Mouse (Mus musculus) lung, postnatal 0 days (tissue): ENCODE results near the gene Glce. TPM values are rescaled to one million over a fixed set of nuclear protein-coding genes. Genes with fewer than 3 reads are reported as not detected.
A peak's percentile ranks its signal among the peaks of the same experiment; 100 is the strongest.

Experiments
- ATAC-seq: fragments of 200-750 bp; cut with Nextera tagmentation; 2 replicates; pipeline ENCODE4 v1.8.0; 2017; ENCODE audit warnings: moderate library complexity
- DNase-seq: peaks from one replicate; pipeline ENCODE4 v3.0.0-alpha.2; 2016; ENCODE audit warnings: low spot score
- H3K27ac ChIP-seq: fragments of 300-500 bp; sonication (generic); 2 replicates; pipeline ENCODE4 v1.5.1; 2014; ENCODE audit warnings: antibody characterized with exemption, mild to moderate bottlenecking, low read length, mixed read lengths
- H3K27me3 ChIP-seq: fragments of 300-500 bp; sonication (generic); replicated peaks from 2 replicates; pipeline ENCODE4 v1.6.1; 2014; ENCODE audit warnings: low read length, mixed read lengths; ENCODE audit not compliant: insufficient read depth
- H3K36me3 ChIP-seq: fragments of 300-500 bp; sonication (generic); 2 replicates; pipeline ENCODE4 v1.6.1; 2014; ENCODE audit warnings: low read length, mixed read lengths; ENCODE audit not compliant: insufficient read depth
- H3K4me1 ChIP-seq: fragments of 300-500 bp; sonication (generic); 2 replicates; pipeline ENCODE4 v1.6.1; 2014; ENCODE audit warnings: antibody characterized with exemption, low read depth, low read length, mixed read lengths; ENCODE audit not compliant: insufficient read depth
- H3K4me2 ChIP-seq: fragments of 300-500 bp; sonication (generic); replicated peaks from 2 replicates; pipeline ENCODE4 v1.6.1; 2014; ENCODE audit warnings: low read depth, mild to moderate bottlenecking, low read length, moderate library complexity, mixed read lengths
- H3K4me3 ChIP-seq: fragments of 300-500 bp; sonication (generic); 2 replicates; pipeline ENCODE4 v1.5.1; 2014; ENCODE audit warnings: low read depth, low read length
- H3K9ac ChIP-seq: fragments of 300-500 bp; sonication (generic); replicated peaks from 2 replicates; pipeline ENCODE4 v1.6.1; 2014; ENCODE audit warnings: low read depth, mild to moderate bottlenecking
- H3K9me3 ChIP-seq: fragments of 300-500 bp; sonication (generic); 2 replicates; pipeline ENCODE4 v1.6.1; 2016; ENCODE audit warnings: low read length, mixed read lengths
- CTCF ChIP-seq: IDR thresholded peaks from 2 replicates; pipeline ENCODE4 v1.5.1; 2016; ENCODE audit warnings: antibody characterized with exemption, mild to moderate bottlenecking
- EP300 ChIP-seq: IDR thresholded peaks from 2 replicates; pipeline ENCODE4 v1.6.1; 2016; ENCODE audit warnings: antibody characterized with exemption, mild to moderate bottlenecking, control low read depth
- WGBS: fragments of 180-500 bp; shearing (Covaris S2); extraction: QIAGEN DNeasy Blood & Tissue Kit; methylation state at CpG from one replicate; pipeline ENCODE4 v1.1.7; 2014; 5-methylcytosine and 5-hydroxymethylcytosine counted together
- polyA plus RNA-seq: library from polyadenylated mRNA; unstranded; fragments of >200 nt; fragmentation: Nextera tagmentation; extraction: Ambion mirVana; gene quantifications from 2 replicates; pipeline ENCODE4 v1.2.1, GENCODE M21; 2015

Glce gene
- polyA plus RNA-seq, 1 experiment from 2014 or later, result 9.6 TPM

DNA sequence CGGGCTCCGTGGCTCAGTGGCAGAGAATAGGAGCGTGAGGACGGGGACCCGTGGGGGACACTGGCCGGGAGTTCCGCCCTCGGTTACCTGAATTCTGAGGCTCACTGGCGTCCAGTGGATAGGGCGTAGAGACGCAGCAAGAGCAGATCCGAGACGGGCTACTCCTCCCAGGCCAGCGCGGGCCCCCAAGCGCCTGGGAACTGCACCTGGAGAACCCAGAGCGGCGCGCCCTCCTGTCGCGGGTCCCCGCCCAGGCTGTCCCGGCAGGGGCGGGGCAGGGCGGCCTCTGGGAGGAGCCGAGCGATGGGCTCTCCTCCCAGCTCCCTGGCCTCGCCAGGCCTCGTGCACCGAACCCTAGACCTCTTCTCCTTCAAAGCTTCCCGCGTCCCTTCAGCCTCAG lies 95.9 kb downstream of the Glce start, which contains the start of gene Paqr5:
Gene Paqr5 (minus strand): TSS at position 257 of the 400 bp plus-strand sequence.
- Histone ChIP-seq H3K27me3 (no peaks in the 10 kb centered on the region; the same call in 1 of the 2 replicates), H3K27ac (no peak within 1 kb of the TSS), H3K4me2 (peak within 1 kb of the TSS; percentile 83), H3K9me3 (no peaks in the 10 kb centered on the region), H3K4me3 (peak within 1 kb of the TSS; percentile 45), H3K36me3 (no peaks in the 10 kb centered on the region), H3K4me1 (no peaks in the 10 kb centered on the region), H3K9ac (0 out of 2 replicates have a peak within 1 kb of the TSS, but pooled peaks have one; percentile 29)
- ATAC-seq (peak; percentile 95), DNase-seq (peak; percentile 70)
- TF ChIP-seq EP300 (no peak), CTCF (no peak)
- WGBS, result under 1% methylated on average over 31 of the region's 32 CpGs

DNA sequence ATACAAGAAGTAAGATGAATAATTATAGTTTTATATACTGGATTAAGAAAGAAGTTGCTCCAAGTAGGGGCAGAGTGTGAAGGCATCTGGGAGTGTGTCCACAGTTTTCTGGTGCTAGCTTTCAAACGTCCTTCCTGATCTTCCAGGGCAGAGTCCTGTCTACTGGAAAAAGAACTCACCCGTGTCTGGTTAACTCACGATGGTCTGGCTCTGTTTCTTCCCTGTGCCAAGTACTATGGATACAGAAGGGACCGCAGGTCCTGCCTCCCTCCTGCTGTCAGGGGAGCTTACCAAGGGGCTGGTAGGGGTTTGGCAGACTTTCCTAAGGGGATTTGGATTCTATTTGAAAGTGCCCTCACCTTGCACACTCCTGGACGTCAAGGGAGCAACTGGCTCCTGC lies 97.4 kb downstream of the Glce start:
- 54% methylated on average over 5 of the region's 5 CpGs for WGBS

DNA sequence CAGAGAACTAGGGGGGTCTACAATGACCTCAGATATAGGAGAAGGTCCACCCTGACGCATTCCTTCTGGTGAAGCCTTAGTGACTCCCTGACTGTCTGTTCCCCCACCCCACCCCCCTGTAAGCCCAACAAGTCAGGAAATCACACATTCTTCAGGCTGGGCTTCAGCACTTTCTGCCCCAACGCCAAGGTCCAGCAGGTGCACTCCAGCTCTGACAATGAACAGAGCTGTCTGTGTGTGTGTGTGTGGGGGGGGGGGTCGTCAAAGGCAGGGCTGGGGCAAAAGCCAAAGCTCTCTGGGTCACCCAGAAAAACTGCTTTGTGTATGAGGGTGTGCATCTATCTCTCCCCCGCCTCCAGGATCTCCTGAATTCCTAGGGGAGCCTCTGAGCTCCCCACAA lies 98.6 kb downstream of the Glce start:
- TF ChIP-seq CTCF, result no peak
- TF ChIP-seq EP300, result no peak
- no peak overlapping the region for H3K9ac ChIP-seq
- H3K27me3 ChIP-seq, result no peaks in the 10 kb centered on the region; the same call in 1 of the 2 replicates
- DNase-seq (no peak), ATAC-seq (no peak)
- no peak overlapping the region for H3K27ac ChIP-seq
- no peak overlapping the region for H3K4me3 ChIP-seq
- no peaks in the 10 kb centered on the region for H3K9me3 ChIP-seq
- no peak overlapping the region for H3K4me2 ChIP-seq
- H3K4me1 ChIP-seq, result no peaks in the 10 kb centered on the region
- no peaks in the 10 kb centered on the region for H3K36me3 ChIP-seq
- whole genome bisulfite sequencing, result 48% methylated on average over 4 of the region's 4 CpGs

More for the DNA sequence above, 97.4 kb downstream of the Glce start:
- H3K4me1 ChIP-seq, result no peaks in the 10 kb centered on the region
- no peaks in the 10 kb centered on the region for H3K9me3 ChIP-seq
- no peak overlapping the region for H3K4me2 ChIP-seq
- no peaks in the 10 kb centered on the region; the same call in 1 of the 2 replicates for H3K27me3 ChIP-seq
- no peaks in the 10 kb centered on the region for H3K36me3 ChIP-seq
- H3K9ac ChIP-seq, result no peak overlapping the region
- no peak overlapping the region for H3K4me3 ChIP-seq
- no peak for TF ChIP-seq CTCF
- no peak for TF ChIP-seq EP300
- ATAC-seq, result no peak
- no peak for DNase-seq
- no peak overlapping the region for H3K27ac ChIP-seq

DNA sequence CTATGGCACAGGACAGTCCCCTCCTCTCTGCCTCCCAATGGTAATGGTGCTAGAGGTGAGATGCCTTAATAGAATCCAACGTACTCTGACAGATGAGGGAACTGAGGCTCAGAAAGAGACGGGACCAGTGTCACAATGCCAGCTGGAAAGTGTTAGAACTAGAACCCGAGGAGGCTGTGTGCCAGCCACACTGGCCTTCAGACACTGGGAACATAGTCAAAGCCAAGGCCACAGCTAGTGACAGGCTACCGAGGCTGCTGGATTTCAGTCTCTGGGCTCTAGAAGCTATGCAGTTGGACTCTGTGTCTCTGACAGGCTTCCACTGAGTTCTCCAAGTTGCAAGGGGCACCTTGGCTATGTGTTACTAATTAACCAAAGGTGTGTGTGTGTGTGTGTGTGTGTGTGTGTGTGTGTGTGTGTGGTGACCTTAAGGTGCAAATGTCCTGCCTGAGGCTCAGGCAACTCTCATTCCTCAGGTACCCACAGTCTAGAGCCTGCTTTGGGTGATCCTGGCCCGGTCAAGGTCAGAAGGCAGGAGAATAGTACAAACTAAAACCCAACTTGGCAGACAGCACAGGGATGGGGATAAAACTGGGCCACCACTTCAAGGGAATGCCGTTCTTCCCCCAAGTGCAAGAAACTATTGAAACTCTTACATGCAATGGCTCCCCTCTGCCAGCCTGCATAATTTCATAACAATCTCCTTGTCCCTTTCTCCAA lies 99.3 kb downstream of the Glce start:
- Histone ChIP-seq H3K4me3 (no peak overlapping the region), H3K9me3 (no peaks in the 10 kb centered on the region), H3K4me1 (no peaks in the 10 kb centered on the region), H3K36me3 (no peaks in the 10 kb centered on the region), H3K4me2 (no peak overlapping the region), H3K27ac (no peak overlapping the region), H3K9ac (no peak overlapping the region), H3K27me3 (no peaks in the 10 kb centered on the region; the same call in 1 of the 2 replicates)
- no peak for TF ChIP-seq EP300
- no peak for TF ChIP-seq CTCF
- WGBS, result 64% methylated on average over 6 of the region's 6 CpGs
- DNase-seq, result no peak
- ATAC-seq, result no peak

DNA sequence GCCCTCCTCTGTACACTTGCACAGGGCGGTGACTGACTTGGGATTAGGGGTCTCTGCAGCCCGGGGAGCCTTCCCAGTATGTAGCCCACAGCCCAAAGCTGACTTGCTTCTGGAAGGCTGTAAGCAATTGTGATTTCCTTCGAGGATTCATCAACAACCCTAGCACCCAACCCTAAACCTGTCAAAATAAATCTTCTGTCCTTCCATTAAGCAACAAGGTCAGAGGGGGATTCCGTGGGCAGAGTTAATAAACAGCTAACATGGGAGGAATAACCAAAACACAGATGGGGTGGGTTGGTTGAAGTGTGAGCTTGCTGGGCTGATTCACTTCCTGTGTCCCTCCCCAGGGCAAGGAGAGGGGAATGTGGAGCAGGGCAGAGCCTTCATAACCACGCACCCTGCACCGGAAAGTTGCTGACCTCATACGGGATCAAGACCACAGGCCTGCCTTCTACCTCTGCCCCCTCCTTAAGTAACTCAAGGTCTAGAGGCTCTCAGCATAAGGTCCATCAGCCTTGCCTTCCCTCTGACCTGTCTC lies 100.8 kb downstream of the Glce start:
- TF ChIP-seq EP300, result no peak
- TF ChIP-seq CTCF, result no peak
- no peak overlapping the region for H3K9ac ChIP-seq
- ATAC-seq (no peak), DNase-seq (no peak)
- H3K4me2 ChIP-seq, result no peak overlapping the region
- H3K9me3 ChIP-seq, result no peaks in the 10 kb centered on the region
- H3K4me3 ChIP-seq, result no peak overlapping the region
- no peaks in the 10 kb centered on the region for H3K4me1 ChIP-seq
- H3K27ac ChIP-seq, result no peak overlapping the region
- no peaks in the 10 kb centered on the region for H3K36me3 ChIP-seq
- WGBS, result 39% methylated on average over 7 of the region's 7 CpGs
- H3K27me3 ChIP-seq, result no peaks in the 10 kb centered on the region; the same call in 1 of the 2 replicates

DNA sequence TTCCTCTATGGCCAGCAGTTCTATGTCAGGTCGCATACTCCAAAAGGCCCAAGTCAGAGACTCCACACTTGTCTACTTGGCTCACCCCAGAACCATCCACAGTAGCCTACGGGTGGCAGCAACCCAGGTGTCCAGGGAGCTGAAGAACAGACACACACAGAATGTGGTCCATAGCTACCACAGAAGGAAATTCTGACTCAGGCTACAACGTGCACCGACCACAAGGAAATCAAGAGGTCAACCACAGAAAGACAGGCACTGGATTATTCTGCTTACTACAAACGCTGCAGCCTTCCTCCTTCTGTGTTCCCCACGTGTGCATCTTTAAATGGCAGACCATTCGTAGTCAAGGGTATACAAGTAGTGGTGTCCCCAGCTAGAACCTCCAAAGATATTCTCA lies 102.2 kb downstream of the Glce start:
- Histone ChIP-seq H3K4me2 (no peak overlapping the region), H3K27ac (no peak overlapping the region), H3K4me3 (no peak overlapping the region), H3K27me3 (no peaks in the 10 kb centered on the region), H3K36me3 (no peaks in the 10 kb centered on the region), H3K9me3 (no peaks in the 10 kb centered on the region), H3K9ac (no peak overlapping the region), H3K4me1 (no peaks in the 10 kb centered on the region)
- DNase-seq, result no peak
- ATAC-seq, result no peak
- TF ChIP-seq EP300, result no peak
- no peak for TF ChIP-seq CTCF
- 76% methylated on average over 7 of the region's 7 CpGs for WGBS
